Mouse (Mus musculus) cortical plate, adult 2 months (tissue): ENCODE measurements around the gene Wbp2nl.

Source experiments
- CTCF ChIP-seq: fragments of 200-500 bp; IDR thresholded peaks from 2 replicates; pipeline ENCODE4 v1.5.1; 2011; ENCODE audit warnings: mild to moderate bottlenecking, control low read depth, low read length; ENCODE audit not compliant: insufficient read depth; ENCODE audit errors: extremely low read depth
- POLR2A ChIP-seq: fragments of 200-500 bp; IDR thresholded peaks from 2 replicates; pipeline ENCODE4 v1.6.1; 2011; ENCODE audit warnings: mild to moderate bottlenecking, low read length, control low read depth; ENCODE audit not compliant: insufficient read depth; ENCODE audit errors: extremely low read depth

GRCm38 (mm10) chr15:82353078-82353744 lies 54.5 kb downstream of the Wbp2nl start:
- TF ChIP-seq POLR2A = no peak
- no peak for TF ChIP-seq CTCF
